Comparison of ENCODE assay signal across 19 mouse cellular contexts in genomic region chr17:12380287-12380686, GRCm38 (mm10). TPM values are rescaled to one million over a fixed set of nuclear protein-coding genes. Genes with fewer than 3 reads are reported as not detected.
"Had no signal": no experiment of that assay in that cellular context is flagged by ENCODE, and none has a peak within 500 bp of the region (broad histone marks: within the 10 kb centered on the region; RNA-seq: fewer than 3 reads in every experiment).

No protein-coding gene starts in this region.

- H3K4me1 ChIP-seq: midbrain, embryonic 12.5 days; neural tube, embryonic 12.5 days had no signal

- DNase-seq: kidney, adult 8-10 months; kidney, postnatal 25 days; layer of hippocampus, postnatal 36 days; lung, adult 2 months; lung, postnatal 14 days; lung, postnatal 4 days; right cerebral cortex, adult 18-20 months; right cerebral cortex, postnatal 14 days; right cerebral cortex, postnatal 4 days; thymus, postnatal 36 days had no signal

- H3K27me3 ChIP-seq: midbrain, embryonic 12.5 days; midbrain, embryonic 15.5 days; neural tube, embryonic 12.5 days; neural tube, embryonic 15.5 days had no signal

- H3K9ac ChIP-seq: midbrain, embryonic 12.5 days; midbrain, embryonic 15.5 days; neural tube, embryonic 12.5 days; neural tube, embryonic 15.5 days had no signal

- H3K36me3 ChIP-seq: midbrain, embryonic 12.5 days; midbrain, embryonic 15.5 days; neural tube, embryonic 12.5 days; neural tube, embryonic 15.5 days had no signal

- H3K27ac ChIP-seq: kidney, postnatal 0 days; left cerebral cortex, adult 2 months; midbrain, embryonic 12.5 days; midbrain, embryonic 15.5 days; neural tube, embryonic 12.5 days; neural tube, embryonic 15.5 days; stomach, postnatal 0 days had no signal

- H3K4me3 ChIP-seq: left cerebral cortex, adult 2 months; midbrain, embryonic 12.5 days; midbrain, embryonic 15.5 days; neural tube, embryonic 12.5 days; neural tube, embryonic 15.5 days had no signal

- H3K4me2 ChIP-seq: midbrain, embryonic 12.5 days; midbrain, embryonic 15.5 days; neural tube, embryonic 12.5 days; neural tube, embryonic 15.5 days had no signal

- H3K9me3 ChIP-seq: midbrain, embryonic 12.5 days; midbrain, embryonic 15.5 days; neural tube, embryonic 12.5 days; neural tube, embryonic 15.5 days had no signal

- ATAC-seq: intestine, postnatal 0 days; midbrain, embryonic 15.5 days had no signal

RNA-seq across cellular contexts. Expression of gene Plg, which starts 1.9 kb away (rescaled TPM):
- polyA plus RNA-seq: midbrain, embryonic 12.5 days; urinary bladder, adult 2 months had no signal
